Mouse (Mus musculus) forebrain, embryonic 12.5 days (tissue): Measurements from ENCODE around the gene Katnal1. TPM values are rescaled to one million over a fixed set of nuclear protein-coding genes. Genes with fewer than 3 reads are reported as not detected.

ENCODE experiments used
- polyA plus RNA-seq: library from polyadenylated mRNA; unstranded; fragments of >200 nt; fragmentation: Nextera tagmentation; extraction: Ambion mirVana; gene quantifications from 2 replicates; pipeline ENCODE4 v1.2.1, GENCODE M21; 2016

Gene Katnal1
- polyA plus RNA-seq, 1 experiment from 2014 or later = 37.7 TPM

Other genes starting within 250 kb of the Katnal1 start
- gene Gm42791, start 65.8 kb upstream of the Katnal1 start, polyA plus RNA-seq = 4.3 and 4.9 TPM in 2 replicates